Mouse (Mus musculus) telencephalon, adult 2 months (tissue): ENCODE measurements around the gene Samhd1.

Source experiments
- DNase-seq: peaks from one replicate; pipeline ENCODE4 v3.0.0-alpha.2; 2011; ENCODE audit warnings: low read depth, low spot score

The Samhd1 gene

DNA sequence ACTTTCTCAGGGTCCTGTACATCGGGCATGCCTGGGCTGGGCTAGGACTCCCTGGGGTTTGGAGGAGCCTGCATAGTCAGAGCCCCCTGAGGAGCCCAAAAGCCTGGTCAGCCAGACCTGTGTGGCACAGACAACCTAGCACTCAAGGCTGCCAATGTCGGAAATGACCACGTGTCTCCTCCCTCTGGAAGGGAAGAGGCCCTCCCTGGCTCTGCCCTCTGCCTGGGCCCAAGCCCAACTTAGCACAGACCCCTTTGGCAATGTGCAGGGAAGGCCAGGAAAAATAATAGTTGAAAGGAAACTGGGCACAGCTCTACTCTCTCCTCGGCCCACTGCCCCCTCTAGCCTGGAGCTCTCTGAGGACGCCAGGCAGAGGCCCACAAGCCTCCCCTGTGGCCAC is 80.2 kb downstream of the Samhd1 start:
- no peak for DNase-seq

DNA sequence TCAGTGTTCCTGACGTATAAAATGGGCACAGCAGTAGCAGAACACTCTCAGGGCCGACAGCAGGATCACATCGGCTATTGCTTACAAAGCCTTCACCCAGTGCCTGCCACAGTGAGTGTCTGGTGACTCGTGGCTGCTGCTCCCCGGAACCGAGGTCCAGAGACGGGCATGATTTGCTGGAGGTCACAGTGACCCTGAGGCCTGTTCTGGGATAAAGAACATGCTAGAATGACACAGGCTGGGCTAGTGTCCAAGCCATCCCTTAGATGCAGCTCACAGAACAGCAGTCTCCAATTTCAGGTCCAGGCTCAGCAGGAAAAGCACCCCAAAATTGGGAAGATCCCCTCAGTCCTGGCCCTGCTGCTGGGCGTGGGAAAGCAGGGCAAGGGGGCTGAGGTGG is 80.8 kb downstream of the Samhd1 start:
- DNase-seq: no peak

DNA sequence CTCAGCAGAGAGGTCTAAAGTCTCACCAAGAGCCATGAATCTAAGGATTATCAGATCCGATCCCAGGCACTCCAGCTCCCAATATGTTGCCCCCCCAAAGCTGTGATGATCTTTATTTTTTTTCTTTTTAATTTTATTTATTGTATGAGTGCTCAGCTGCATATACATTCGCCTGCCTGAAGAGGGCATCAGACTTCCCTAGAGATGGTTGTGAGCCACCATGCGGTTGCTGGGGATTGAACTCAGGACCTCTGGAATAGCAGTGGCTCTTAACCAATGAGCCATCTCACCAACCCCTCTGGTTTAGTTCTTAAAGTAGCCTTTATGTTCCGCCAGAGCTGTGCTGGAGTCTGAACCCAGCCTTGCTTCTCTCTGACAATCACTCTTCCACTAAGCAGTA is 81.3 kb downstream of the Samhd1 start:
- no peak for DNase-seq

DNA sequence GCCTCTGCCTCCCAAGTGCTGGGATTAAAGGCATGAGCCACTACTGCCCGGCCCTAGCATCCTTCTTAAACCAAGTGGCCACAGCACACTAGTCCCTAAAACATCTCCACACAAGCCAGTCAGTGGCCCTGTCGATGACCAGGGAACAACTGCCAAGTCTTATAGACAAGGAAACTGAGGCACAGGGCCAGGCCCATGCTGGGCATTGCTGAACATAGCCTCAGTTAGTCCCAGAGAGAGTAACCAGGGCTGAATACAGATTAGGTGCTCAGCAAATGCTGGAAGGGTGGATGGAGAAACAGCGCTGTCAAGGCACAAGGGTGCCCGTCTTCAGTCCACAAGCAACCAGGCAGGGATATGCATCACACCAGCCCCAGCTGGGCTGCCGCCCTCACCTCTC is 81.9 kb downstream of the Samhd1 start:
- no peak for DNase-seq

DNA sequence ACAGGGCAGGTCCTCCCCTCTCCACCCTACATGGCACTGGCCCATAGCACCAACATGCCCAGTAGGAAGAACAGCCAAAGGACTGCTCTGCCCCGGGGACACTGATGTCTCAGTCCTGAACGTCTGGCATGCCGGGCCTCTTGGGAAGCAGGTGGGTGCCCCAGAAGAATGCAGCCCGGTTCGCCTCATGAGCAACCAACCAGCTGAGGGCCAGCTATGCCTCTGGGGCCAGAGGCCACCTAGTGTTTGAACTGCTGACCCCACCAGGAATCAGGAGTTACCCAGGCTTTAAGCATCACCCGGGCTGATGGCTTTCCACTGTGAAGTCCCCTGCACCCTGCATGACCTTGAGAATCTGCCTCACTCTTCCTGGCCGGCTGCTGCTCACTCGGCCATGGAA is 82.6 kb downstream of the Samhd1 start:
- no peak for DNase-seq

DNA sequence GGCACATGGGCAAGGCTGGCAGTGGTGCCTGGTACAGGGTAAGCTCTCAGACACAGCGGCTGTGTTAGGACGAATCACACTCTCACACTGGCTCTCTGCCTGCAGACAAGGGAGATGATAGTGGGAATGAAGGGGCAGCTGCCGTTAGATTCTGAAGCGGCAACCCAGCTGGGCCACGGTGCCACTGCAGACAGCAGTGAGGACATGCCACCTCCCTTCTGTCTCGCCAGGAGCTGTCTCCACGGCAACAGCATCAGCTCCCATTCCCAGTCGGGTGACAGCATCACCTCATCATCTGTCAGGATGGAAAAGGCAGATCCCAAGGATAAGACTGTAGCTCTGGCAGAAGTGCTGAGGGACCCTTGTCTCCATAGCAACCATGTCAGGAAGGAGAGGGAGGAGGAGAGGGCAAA is 85.2 kb downstream of the Samhd1 start:
- peak; percentile 67 for DNase-seq

DNA sequence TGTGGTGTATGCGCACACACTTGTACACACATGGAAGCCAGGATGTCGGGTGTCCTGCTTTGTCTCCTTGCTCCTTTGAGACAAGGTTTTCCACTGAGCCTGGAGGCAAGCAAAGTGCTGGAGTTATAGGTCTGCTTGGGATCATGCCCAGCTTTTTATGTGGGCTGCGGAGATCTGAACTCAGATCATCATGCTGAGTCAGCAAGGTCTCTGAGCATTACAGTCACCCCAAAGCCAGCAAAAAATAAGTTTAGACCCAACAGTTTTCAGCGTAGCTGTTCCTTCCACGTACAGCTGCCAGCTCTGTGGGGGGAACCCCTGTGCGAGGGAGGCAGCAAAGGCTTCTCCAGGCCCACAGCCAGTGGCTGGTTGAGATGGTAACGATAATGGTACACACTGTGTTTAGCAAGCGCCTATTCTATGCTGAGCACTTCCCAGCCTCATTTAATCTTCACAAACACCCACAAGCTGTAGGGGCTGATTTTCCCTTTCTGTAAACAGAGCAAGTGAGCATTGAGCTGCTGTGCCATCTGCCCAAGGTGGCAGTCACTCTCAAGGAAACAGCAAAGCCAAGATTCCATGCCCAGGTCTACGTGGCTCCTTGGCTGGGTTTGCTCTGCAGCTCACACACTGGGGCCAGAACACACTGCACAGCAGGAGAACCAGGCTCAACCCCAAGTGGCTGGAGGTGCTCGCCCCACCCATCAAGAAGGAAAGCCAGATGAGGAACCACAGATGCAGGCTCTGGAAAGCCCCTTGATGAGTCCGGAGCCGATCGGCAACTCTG is 86.5 kb downstream of the Samhd1 start:
- DNase-seq: peak; percentile 92
